Mouse (Mus musculus) effector memory CD4-positive, alpha-beta T cell, adult 5 months (primary cell): ENCODE measurements around the gene Asb13. TPM values are rescaled to one million over a fixed set of nuclear protein-coding genes. Genes with fewer than 3 reads are reported as not detected.

Source experiments
- polyA plus RNA-seq: library from polyadenylated mRNA; unstranded; fragments of 100-300 nt; shearing (Covaris generic); gene quantifications from one replicate; pipeline ENCODE4 v1.2.1, GENCODE M21; 2017

Gene Asb13
- 31.4 TPM for polyA plus RNA-seq

DNA sequence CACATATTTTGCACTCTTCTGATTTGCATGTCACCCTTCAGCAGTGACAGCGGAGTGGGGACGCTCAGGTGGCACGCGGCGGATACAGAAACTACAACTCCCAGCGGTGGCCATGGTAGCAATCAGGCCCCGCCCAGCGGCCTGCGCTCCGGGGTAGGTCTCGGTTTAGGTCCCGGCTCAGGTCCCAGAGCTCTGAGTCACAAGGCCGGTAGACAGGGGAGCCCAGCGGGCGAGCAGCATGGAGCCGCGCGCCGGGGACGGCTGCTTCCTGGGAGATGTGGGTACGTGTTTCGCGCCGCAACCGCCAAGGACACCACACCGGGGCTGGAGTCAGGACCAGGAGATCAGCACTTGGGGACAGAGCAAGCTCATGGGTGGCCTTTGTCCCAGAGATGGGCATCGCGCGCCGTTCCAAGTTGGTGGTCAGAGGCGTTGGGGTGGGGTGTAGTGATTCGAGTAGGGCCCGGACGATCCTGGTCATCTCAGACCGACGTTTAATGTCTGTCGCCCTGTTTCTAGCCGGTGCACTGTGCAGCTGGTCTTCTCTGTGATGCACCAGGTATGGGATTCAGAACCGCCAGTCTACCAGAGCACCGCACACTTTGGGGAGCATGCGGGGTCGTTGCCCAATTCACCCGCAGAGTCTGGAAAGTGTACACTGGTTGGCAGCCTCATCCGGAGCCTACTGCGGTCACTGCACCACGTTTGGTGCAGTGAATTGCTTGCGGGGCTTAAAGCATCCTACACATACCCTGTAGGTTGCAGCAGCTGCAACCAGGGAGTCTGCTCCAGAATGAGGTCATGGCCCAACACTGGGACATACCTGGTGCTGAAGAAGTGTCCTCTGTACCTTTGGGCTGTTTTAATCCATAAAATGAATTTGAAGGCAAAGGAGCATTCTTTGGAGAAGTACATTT, at the start of gene Asb13:
TSS of gene Asb13 (plus strand) at position 138 of the 917 bp plus-strand sequence.

DNA sequence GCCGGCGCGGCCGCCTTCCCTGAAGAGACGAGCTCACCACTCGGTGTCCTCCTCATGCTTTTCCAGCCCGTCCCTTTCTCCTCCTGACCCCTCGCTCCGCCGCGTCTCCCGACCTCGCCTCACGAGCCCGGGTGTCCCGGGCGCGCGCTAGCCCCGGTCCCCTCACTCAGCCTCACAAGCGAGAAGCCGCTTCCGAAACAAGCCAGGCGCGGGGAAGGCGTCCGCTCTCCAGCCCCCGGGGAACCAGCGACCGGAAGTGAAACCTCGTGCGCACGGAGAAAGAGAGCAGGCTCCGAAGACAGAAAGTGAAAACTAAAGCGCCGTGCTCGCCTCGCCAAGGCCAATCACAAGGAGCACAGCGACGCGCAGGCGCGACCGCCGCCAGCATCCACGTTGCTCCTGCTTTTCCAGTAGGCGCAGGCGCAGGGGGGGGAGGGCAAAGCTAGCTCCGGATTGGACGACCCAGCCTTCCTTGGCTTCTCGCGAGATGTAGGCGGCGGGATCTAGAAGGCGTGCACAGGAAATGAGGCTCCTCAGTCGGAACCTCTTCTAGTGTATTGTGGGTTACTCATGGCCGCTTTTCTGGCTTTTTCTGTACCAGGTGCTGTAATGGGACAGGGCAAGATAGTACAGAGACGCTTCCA, 22.9 kb upstream of the Asb13 start, which contains the start of gene Fam208b:
TSS of gene Fam208b (minus strand) at position 314 of the 644 bp plus-strand sequence.

Other genes with a start within 250 kb of the Asb13 start
- gene Gdi2, start 96.0 kb upstream of the Asb13 start, polyA plus RNA-seq = 533 TPM
- gene Fam208b, start 22.9 kb upstream of the Asb13 start, polyA plus RNA-seq = 53.5 TPM
- not detected for gene Calml3, start 170.3 kb downstream of the Asb13 start, polyA plus RNA-seq
- not detected for gene Calm4, start 203.7 kb downstream of the Asb13 start, polyA plus RNA-seq
- not detected for gene Calm5, start 220.1 kb downstream of the Asb13 start, polyA plus RNA-seq